Mouse (Mus musculus) regulatory T cell (primary cell): Measurements from ENCODE around the gene Slc46a3.

Source experiments
- in situ Hi-C: fragments of 300-600 bp; cut with MboI, MseI; formaldehyde crosslinking; loops from one replicate; pipeline ENCODE4 v1.15.1; 2025; ENCODE audit warnings: high pct_unique_total_duplicates

Slc46a3 gene

DNA sequence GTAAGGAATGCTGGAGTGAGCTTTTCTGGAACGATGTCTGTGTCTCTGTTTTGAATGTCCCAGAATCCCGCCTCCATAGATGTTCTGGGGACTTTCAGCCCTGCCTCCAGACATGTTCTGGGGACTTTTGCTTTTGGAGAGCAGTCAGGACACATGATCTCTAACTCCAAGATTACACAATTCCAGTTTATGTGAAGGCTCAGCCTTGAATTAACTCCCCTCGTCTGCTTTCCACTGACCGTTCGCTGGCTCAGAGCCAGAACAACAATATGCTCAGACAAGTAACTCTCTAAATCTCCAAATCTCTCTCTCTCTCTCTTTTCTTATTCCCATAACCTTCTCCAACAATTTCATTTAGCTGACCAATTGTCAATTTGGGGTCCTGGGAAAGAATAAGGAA, 47.3 kb downstream of the Slc46a3 start:
- in situ Hi-C loops, result loop anchor here (10.0 kb wide), 1 partner anchor 273 kb away; no protein-coding TSS in a partner anchor

DNA sequence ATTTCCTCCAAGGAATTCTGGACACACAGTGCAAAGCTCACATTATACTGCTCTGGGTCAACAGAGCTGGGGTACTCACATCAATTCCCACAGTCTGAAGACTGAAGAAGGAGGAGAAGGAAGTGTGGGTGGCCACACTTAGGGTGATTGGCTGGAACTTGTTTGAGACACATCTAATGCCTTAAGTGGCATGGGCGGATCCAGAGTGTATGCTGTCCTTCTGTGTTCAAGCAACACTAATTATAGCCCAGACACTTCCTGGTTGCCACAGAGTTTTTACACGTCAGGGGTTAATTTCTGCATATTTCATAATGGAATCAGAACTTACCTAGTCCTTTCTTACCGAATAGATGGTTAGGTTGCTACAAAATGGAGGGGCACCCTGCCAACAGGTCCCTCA, 49.3 kb downstream of the Slc46a3 start:
- in situ Hi-C loops, result loop anchor here (10.0 kb wide), 1 partner anchor 271 kb away; no protein-coding TSS in a partner anchor

DNA sequence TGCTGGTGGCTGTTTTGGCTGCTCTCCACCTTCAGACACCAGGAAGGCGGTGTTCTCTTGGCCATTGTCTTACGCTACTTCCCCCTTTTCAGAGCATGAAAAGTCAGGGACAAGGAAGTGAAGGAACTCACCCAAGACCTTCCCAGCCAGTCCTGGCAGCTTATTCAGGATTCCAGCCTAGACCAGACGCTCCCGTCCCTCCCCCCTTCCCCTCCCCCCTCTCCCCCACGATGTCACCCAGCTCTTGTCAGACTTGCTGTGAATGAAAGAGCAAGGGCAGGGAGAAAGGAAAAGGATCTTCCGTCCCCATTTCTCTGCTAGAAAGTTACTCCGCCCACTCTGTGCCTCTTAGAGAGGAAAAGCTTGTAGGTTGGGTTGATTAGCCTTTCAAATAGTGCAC, 51.3 kb downstream of the Slc46a3 start:
- in situ Hi-C loops, result loop anchor here (10.0 kb wide), 1 partner anchor 269 kb away; no protein-coding TSS in a partner anchor

GRCm38 (mm10) chr5:147839418-147839817, 55.2 kb downstream of the Slc46a3 start:
- in situ Hi-C loops, result no loop called here

DNA sequence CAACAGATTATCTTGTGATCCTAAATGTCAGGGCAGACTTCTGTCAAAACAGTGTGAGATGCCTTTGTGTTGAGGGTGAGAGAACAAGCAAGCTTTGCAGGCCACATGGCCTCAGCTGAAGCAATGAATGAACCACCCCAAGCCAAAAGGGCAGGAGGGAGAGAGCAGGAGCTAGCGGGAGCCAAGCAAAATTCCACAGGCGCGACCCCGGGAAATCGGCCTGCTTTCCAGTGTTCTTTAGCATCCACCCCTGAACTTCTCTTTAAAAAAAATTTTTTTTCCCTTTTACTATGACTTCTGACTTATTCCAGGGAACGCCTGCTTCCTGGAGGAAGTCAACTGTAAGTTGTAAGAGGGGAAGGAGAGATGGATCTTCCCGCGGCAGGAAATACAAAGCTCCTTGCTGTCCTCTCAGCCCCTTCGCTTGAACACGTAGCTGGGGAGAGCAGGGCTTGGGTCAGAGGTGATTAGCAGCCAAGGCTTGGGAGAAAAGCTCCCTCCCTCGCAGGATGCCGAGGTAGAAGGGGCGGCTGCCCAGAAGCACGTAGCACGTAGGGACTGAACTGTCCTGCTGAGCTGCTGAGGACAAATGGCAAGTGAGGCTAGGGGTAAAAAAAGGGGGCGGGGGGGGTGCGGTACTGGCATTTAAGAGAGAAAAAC, 59.6 kb downstream of the Slc46a3 start:
- in situ Hi-C loops, result no loop called here

- in situ Hi-C loops, result no loop called here
Observed at GRCm38 (mm10) chr5:147832842-147833241, 61.8 kb downstream of the Slc46a3 start.

DNA sequence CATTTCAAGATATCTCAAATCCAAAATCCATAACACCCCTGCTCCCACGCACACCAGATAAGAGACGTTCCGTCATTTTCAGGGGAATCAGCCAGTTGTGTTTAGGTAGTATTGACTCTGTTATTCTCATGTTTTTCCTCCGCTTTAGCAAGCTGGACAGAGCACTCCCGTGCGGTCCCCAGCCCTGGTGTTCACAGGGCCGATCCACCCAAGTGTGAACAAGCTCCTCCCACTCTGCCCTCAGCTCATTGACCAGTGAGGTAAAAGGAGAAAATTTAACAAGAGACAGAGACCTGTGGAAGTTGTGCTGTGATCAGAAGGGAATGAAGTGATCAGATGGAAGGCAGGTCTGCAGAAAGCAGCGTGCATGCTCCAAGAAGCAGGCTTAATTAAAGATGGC, 65.8 kb downstream of the Slc46a3 start:
- in situ Hi-C loops, result no loop called here
